Mouse (Mus musculus): ENCODE data around the gene Zbtb9. TPM values are rescaled to one million over a fixed set of nuclear protein-coding genes. Genes with fewer than 3 reads are reported as not detected.
A peak's percentile ranks its signal among the peaks of the same experiment; 100 is the strongest.

Zbtb9 gene
- polyA plus RNA-seq, 1 experiment from 2014 or later, result 9.1 TPM

- DNase-seq (ENCODE audit: low spot score), result no peak
- Histone ChIP-seq H3K27me3 (replicated peaks; ENCODE audit: control insufficient read depth, insufficient read depth, low read length) (no peaks in the 10 kb centered on the region), H3K4me1 (ENCODE audit: control insufficient read depth, insufficient read depth, low read length) (peaks cover 29% of the 10 kb centered on the region), H3K9me3 (ENCODE audit: control insufficient read depth, low read length) (no peaks in the 10 kb centered on the region), H3K4me2 (ENCODE audit: low read depth, low read length) (no peak overlapping the region), H3K27ac (replicated peaks; ENCODE audit: low read depth, low read length) (0 out of 2 replicates have a peak overlapping the region, but pooled peaks have one; percentile 21), H3K4me3 (ENCODE audit: low read depth, low read length) (no peak overlapping the region), H3K9ac (ENCODE audit: low read depth, low read length) (no peak overlapping the region), H3K36me3 (ENCODE audit: control insufficient read depth, insufficient read depth, low read length) (no peaks in the 10 kb centered on the region)
- WGBS, result 37% methylated on average over 10 of the region's 13 CpGs
- ATAC-seq (ENCODE audit: low read depth), result no peak
Measured at GRCm38 (mm10) chr17:27041046-27041786, 68.2 kb downstream of the Zbtb9 start.

GRCm38 (mm10) chr17:27041787-27042055 lies 68.8 kb downstream of the Zbtb9 start:
- Histone ChIP-seq H3K9ac (ENCODE audit: low read depth, low read length) (no peak overlapping the region), H3K4me3 (ENCODE audit: low read depth, low read length) (no peak overlapping the region), H3K4me2 (ENCODE audit: low read depth, low read length) (no peak overlapping the region), H3K9me3 (ENCODE audit: control insufficient read depth, low read length) (no peaks in the 10 kb centered on the region), H3K36me3 (ENCODE audit: control insufficient read depth, insufficient read depth, low read length) (no peaks in the 10 kb centered on the region), H3K27me3 (replicated peaks; ENCODE audit: control insufficient read depth, insufficient read depth, low read length) (no peaks in the 10 kb centered on the region), H3K4me1 (ENCODE audit: control insufficient read depth, insufficient read depth, low read length) (peaks cover 29% of the 10 kb centered on the region), H3K27ac (replicated peaks; ENCODE audit: low read depth, low read length) (no peak overlapping the region)
- DNase-seq (ENCODE audit: low spot score) (no peak), ATAC-seq (ENCODE audit: low read depth) (no peak)
- 67% methylated on average over 2 of the region's 2 CpGs for WGBS

- no peaks in the 10 kb centered on the region for H3K9me3 ChIP-seq (ENCODE audit: control insufficient read depth, low read length)
- no peaks in the 10 kb centered on the region for H3K27me3 ChIP-seq (replicated peaks; ENCODE audit: control insufficient read depth, insufficient read depth, low read length)
- H3K9ac ChIP-seq (ENCODE audit: low read depth, low read length), result no peak overlapping the region
- H3K4me2 ChIP-seq (ENCODE audit: low read depth, low read length), result no peak overlapping the region
- no peak overlapping the region for H3K27ac ChIP-seq (replicated peaks; ENCODE audit: low read depth, low read length)
- H3K4me3 ChIP-seq (ENCODE audit: low read depth, low read length), result no peak overlapping the region
- DNase-seq (ENCODE audit: low spot score) (no peak), ATAC-seq (ENCODE audit: low read depth) (no peak)
- 61% methylated on average over 5 of the region's 6 CpGs for WGBS
- H3K4me1 ChIP-seq (ENCODE audit: control insufficient read depth, insufficient read depth, low read length), result peaks cover 29% of the 10 kb centered on the region
- no peaks in the 10 kb centered on the region for H3K36me3 ChIP-seq (ENCODE audit: control insufficient read depth, insufficient read depth, low read length)
Measured at GRCm38 (mm10) chr17:27042840-27043239, 69.9 kb downstream of the Zbtb9 start.

- Histone ChIP-seq H3K9ac (ENCODE audit: low read depth, low read length) (no peak overlapping the region), H3K27me3 (replicated peaks; ENCODE audit: control insufficient read depth, insufficient read depth, low read length) (no peaks in the 10 kb centered on the region), H3K9me3 (ENCODE audit: control insufficient read depth, low read length) (no peaks in the 10 kb centered on the region), H3K27ac (replicated peaks; ENCODE audit: low read depth, low read length) (no peak overlapping the region), H3K4me1 (ENCODE audit: control insufficient read depth, insufficient read depth, low read length) (peaks cover 7% of the 10 kb centered on the region), H3K36me3 (ENCODE audit: control insufficient read depth, insufficient read depth, low read length) (no peaks in the 10 kb centered on the region), H3K4me3 (ENCODE audit: low read depth, low read length) (no peak overlapping the region), H3K4me2 (ENCODE audit: low read depth, low read length) (no peak overlapping the region)
- ATAC-seq (ENCODE audit: low read depth) (no peak), DNase-seq (ENCODE audit: low spot score) (no peak)
- 93% methylated on average over 6 of the region's 6 CpGs for WGBS
Measured at GRCm38 (mm10) chr17:27045164-27045563, 72.2 kb downstream of the Zbtb9 start.

GRCm38 (mm10) chr17:27047762-27048444 lies 74.9 kb downstream of the Zbtb9 start:
- Histone ChIP-seq H3K27ac (replicated peaks; ENCODE audit: low read depth, low read length) (peak overlapping the region; percentile 35), H3K9me3 (ENCODE audit: control insufficient read depth, low read length) (no peaks in the 10 kb centered on the region), H3K4me3 (ENCODE audit: low read depth, low read length) (no peak overlapping the region), H3K36me3 (ENCODE audit: control insufficient read depth, insufficient read depth, low read length) (no peaks in the 10 kb centered on the region), H3K4me2 (ENCODE audit: low read depth, low read length) (no peak overlapping the region), H3K9ac (ENCODE audit: low read depth, low read length) (no peak overlapping the region), H3K27me3 (replicated peaks; ENCODE audit: control insufficient read depth, insufficient read depth, low read length) (no peaks in the 10 kb centered on the region), H3K4me1 (ENCODE audit: control insufficient read depth, insufficient read depth, low read length) (no peaks in the 10 kb centered on the region)
- WGBS, result 59% methylated on average over 14 of the region's 14 CpGs
- DNase-seq (ENCODE audit: low spot score) (no peak), ATAC-seq (ENCODE audit: low read depth) (0 out of 2 replicates have a peak, but pooled peaks have one; percentile 19)

- peak; percentile 43 for DNase-seq (ENCODE audit: low spot score)
- WGBS, result 40% methylated on average over 12 of the region's 14 CpGs
- Histone ChIP-seq H3K27ac (replicated peaks; ENCODE audit: low read depth, low read length) (peak overlapping the region; percentile 35), H3K27me3 (replicated peaks; ENCODE audit: control insufficient read depth, insufficient read depth, low read length) (no peaks in the 10 kb centered on the region), H3K4me2 (ENCODE audit: low read depth, low read length) (no peak overlapping the region), H3K9me3 (ENCODE audit: control insufficient read depth, low read length) (no peaks in the 10 kb centered on the region), H3K36me3 (ENCODE audit: control insufficient read depth, insufficient read depth, low read length) (no peaks in the 10 kb centered on the region), H3K9ac (ENCODE audit: low read depth, low read length) (peak overlapping the region; percentile 8; the same call in 1 of the 2 replicates), H3K4me3 (ENCODE audit: low read depth, low read length) (no peak overlapping the region), H3K4me1 (ENCODE audit: control insufficient read depth, insufficient read depth, low read length) (no peaks in the 10 kb centered on the region)
- peak; percentile 42; the same call in 1 of the 2 replicates for ATAC-seq (ENCODE audit: low read depth)
Measured at GRCm38 (mm10) chr17:27048445-27049239, 75.7 kb downstream of the Zbtb9 start.

- Histone ChIP-seq H3K4me2 (ENCODE audit: low read depth, low read length) (no peak overlapping the region), H3K9ac (ENCODE audit: low read depth, low read length) (no peak overlapping the region; the same call in 1 of the 2 replicates), H3K36me3 (ENCODE audit: control insufficient read depth, insufficient read depth, low read length) (no peaks in the 10 kb centered on the region), H3K4me1 (ENCODE audit: control insufficient read depth, insufficient read depth, low read length) (no peaks in the 10 kb centered on the region), H3K9me3 (ENCODE audit: control insufficient read depth, low read length) (no peaks in the 10 kb centered on the region), H3K4me3 (ENCODE audit: low read depth, low read length) (no peak overlapping the region), H3K27me3 (replicated peaks; ENCODE audit: control insufficient read depth, insufficient read depth, low read length) (no peaks in the 10 kb centered on the region), H3K27ac (replicated peaks; ENCODE audit: low read depth, low read length) (no peak overlapping the region)
- WGBS, result 59% methylated on average over 5 of the region's 5 CpGs
- DNase-seq (ENCODE audit: low spot score) (no peak), ATAC-seq (ENCODE audit: low read depth) (no peak)
Measured at GRCm38 (mm10) chr17:27050853-27051252, 77.9 kb downstream of the Zbtb9 start.

- peak; percentile 59 for DNase-seq (ENCODE audit: low spot score)
- Histone ChIP-seq H3K27ac (replicated peaks; ENCODE audit: low read depth, low read length) (no peak overlapping the region), H3K36me3 (ENCODE audit: control insufficient read depth, insufficient read depth, low read length) (no peaks in the 10 kb centered on the region), H3K27me3 (replicated peaks; ENCODE audit: control insufficient read depth, insufficient read depth, low read length) (no peaks in the 10 kb centered on the region), H3K9ac (ENCODE audit: low read depth, low read length) (no peak overlapping the region), H3K9me3 (ENCODE audit: control insufficient read depth, low read length) (no peaks in the 10 kb centered on the region), H3K4me2 (ENCODE audit: low read depth, low read length) (peak overlapping the region; percentile 13), H3K4me3 (ENCODE audit: low read depth, low read length) (no peak overlapping the region), H3K4me1 (ENCODE audit: control insufficient read depth, insufficient read depth, low read length) (no peaks in the 10 kb centered on the region)
- 44% methylated on average over 5 of the region's 11 CpGs for WGBS
- no peak for ATAC-seq (ENCODE audit: low read depth)
Measured at GRCm38 (mm10) chr17:27051514-27051913, 78.5 kb downstream of the Zbtb9 start.

Data from embryonic facial prominence, embryonic 14.5 days (tissue).